Mouse (Mus musculus) lung, postnatal 10 days (tissue): ENCODE data around the gene Slc25a19.

Experiments
- DNase-seq: peaks from one replicate; pipeline ENCODE4 v3.0.0; 2021

Slc25a19 gene

GRCm38 (mm10) chr11:115640978-115641663 lies 13.0 kb upstream of the Slc25a19 start:
- no peak for DNase-seq

- DNase-seq = no peak
Observed at GRCm38 (mm10) chr11:115640311-115640828, 12.3 kb upstream of the Slc25a19 start.

- no peak for DNase-seq
Observed at GRCm38 (mm10) chr11:115639540-115639939, 11.4 kb upstream of the Slc25a19 start.

- peak; percentile 62 for DNase-seq
Observed at GRCm38 (mm10) chr11:115638498-115639409, 10.7 kb upstream of the Slc25a19 start.

- no peak for DNase-seq
Observed at GRCm38 (mm10) chr11:115636960-115637359, 8.9 kb upstream of the Slc25a19 start.

- DNase-seq = no peak
Observed at GRCm38 (mm10) chr11:115635484-115635883, 7.4 kb upstream of the Slc25a19 start.

GRCm38 (mm10) chr11:115635041-115635440 lies 6.9 kb upstream of the Slc25a19 start:
- DNase-seq = no peak

GRCm38 (mm10) chr11:115634109-115634508 lies 6.0 kb upstream of the Slc25a19 start:
- peak; percentile 53 for DNase-seq

- no peak for DNase-seq
Observed at GRCm38 (mm10) chr11:115632862-115633261, 4.8 kb upstream of the Slc25a19 start.

GRCm38 (mm10) chr11:115632247-115632646 lies 4.2 kb upstream of the Slc25a19 start:
- DNase-seq = no peak

GRCm38 (mm10) chr11:115631505-115631890 lies 3.4 kb upstream of the Slc25a19 start:
- peak; percentile 70 for DNase-seq

GRCm38 (mm10) chr11:115630532-115631504 lies 2.7 kb upstream of the Slc25a19 start:
- DNase-seq = peak; percentile 77

- no peak for DNase-seq
Observed at GRCm38 (mm10) chr11:115629734-115630531, 1.8 kb upstream of the Slc25a19 start.

- no peak for DNase-seq
Observed at GRCm38 (mm10) chr11:115628465-115629101, 488 bp upstream of the Slc25a19 start.

- no peak for DNase-seq
Observed at GRCm38 (mm10) chr11:115626824-115627616, 1.1 kb downstream of the Slc25a19 start.

- DNase-seq = no peak
Observed at GRCm38 (mm10) chr11:115625877-115626276, 2.2 kb downstream of the Slc25a19 start.

GRCm38 (mm10) chr11:115623487-115624070 lies 4.5 kb downstream of the Slc25a19 start:
- no peak for DNase-seq

GRCm38 (mm10) chr11:115619949-115620348 lies 8.1 kb downstream of the Slc25a19 start:
- DNase-seq = no peak

GRCm38 (mm10) chr11:115618732-115619516 lies 9.2 kb downstream of the Slc25a19 start:
- no peak for DNase-seq
